Mouse (Mus musculus): Measurements from ENCODE around the gene Dock1.

DNA sequence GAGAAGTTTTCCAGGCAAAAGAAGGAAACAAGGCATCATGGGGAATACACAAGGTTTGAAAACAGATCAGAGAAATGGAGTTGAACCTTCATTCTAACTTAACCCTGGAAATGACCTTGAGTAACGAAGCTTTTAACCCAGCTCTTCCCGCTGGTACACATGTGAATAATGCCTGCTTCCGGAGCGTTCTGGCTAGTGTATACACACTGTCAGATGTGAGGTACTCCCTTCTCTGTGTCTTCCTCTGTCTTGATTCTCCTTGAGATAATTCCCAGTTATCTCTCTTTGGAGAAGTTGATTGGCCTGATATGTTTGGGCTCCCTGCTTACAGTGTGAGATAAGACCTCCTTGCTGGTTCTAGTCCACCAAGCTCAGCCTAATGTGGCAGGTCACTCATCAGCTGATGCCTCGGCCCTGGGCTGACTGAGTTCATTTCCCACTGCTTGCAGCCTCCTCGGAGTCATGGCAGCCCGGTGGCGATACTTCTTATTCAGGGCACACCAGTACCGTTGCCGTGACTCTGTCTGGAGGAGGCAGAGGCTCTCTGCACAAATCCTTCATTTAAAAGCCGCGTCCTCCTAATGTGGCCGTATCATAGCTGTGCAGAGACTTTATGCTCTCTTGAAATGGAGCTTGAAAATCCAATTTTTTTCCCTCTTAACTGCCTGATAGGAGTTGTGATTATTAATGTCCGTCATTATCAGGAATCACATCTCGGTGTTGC, 102.6 kb downstream of the Dock1 start:
- TF ChIP-seq POLR2A (IDR thresholded peaks at IDR 0.05; ENCODE audit: low read depth, low read length) (no peak), CTCF (IDR thresholded peaks at IDR 0.05; ENCODE audit: borderline replicate concordance, insufficient read depth, low read length) (no peak)

Data from embryonic fibroblast, embryonic 13.5 days (primary cell).